Mouse (Mus musculus) myocyte (in vitro differentiated cells): ENCODE measurements around the gene Pigh. TPM values are rescaled to one million over a fixed set of nuclear protein-coding genes. Genes with fewer than 3 reads are reported as not detected.

Experiments used
- H3K27me3 ChIP-seq: one replicate; pipeline ENCODE4 v1.6.1; 2011; ENCODE audit not compliant: control insufficient read depth, insufficient read depth, insufficient read length
- H3K36me3 ChIP-seq: one replicate; pipeline ENCODE4 v1.6.1; 2011; ENCODE audit not compliant: control insufficient read depth, insufficient read depth
- H3K4me2 ChIP-seq: one replicate; pipeline ENCODE4 v1.6.1; 2011; ENCODE audit warnings: low read depth, control low read depth
- H3K4me3 ChIP-seq: one replicate; pipeline ENCODE4 v1.5.1; 2011; ENCODE audit warnings: mild to moderate bottlenecking, control low read depth, moderate library complexity
- H3K79me2 ChIP-seq: one replicate; pipeline ENCODE4 v1.6.1; 2011; ENCODE audit not compliant: control insufficient read depth, insufficient read depth
- H3ac ChIP-seq: one replicate; pipeline ENCODE4 v1.6.1; 2011; ENCODE audit not compliant: control insufficient read depth, insufficient read length
- CEBPB ChIP-seq: IDR thresholded peaks from 2 replicates; pipeline ENCODE4 v1.6.1; 2011; ENCODE audit warnings: mild to moderate bottlenecking, moderate library complexity; ENCODE audit not compliant: poor library complexity, insufficient read depth, severe bottlenecking
- E2F4 ChIP-seq: IDR thresholded peaks from one replicate; pipeline ENCODE4 v1.6.1; 2011; ENCODE audit warnings: mild to moderate bottlenecking, control low read depth, moderate library complexity; ENCODE audit not compliant: insufficient read depth
- MAX ChIP-seq: IDR thresholded peaks from one replicate; pipeline ENCODE4 v1.6.1; 2011; ENCODE audit warnings: low read depth, mild to moderate bottlenecking, control low read depth
- MYOD1 ChIP-seq, 3 experiments: IDR thresholded peaks; one replicate each; pipeline ENCODE4 v1.6.1; 2011; ENCODE audit warnings: control low read depth in 2 of 3, low read depth in 2 of 3, mild to moderate bottlenecking in 2 of 3, moderate library complexity in 1 of 3; ENCODE audit not compliant: insufficient read length in 2 of 3, control insufficient read depth in 1 of 3
- MYOG ChIP-seq, 3 experiments: IDR thresholded peaks; one replicate each; pipeline ENCODE4 v1.6.1; 2011; ENCODE audit warnings: control low read depth in 2 of 3, low read depth in 2 of 3, mild to moderate bottlenecking in 2 of 3; ENCODE audit not compliant: insufficient read length in 2 of 3, control insufficient read depth in 1 of 3, insufficient read depth in 1 of 3
- POLR2A ChIP-seq: IDR thresholded peaks from one replicate; pipeline ENCODE4 v1.6.1; 2011; ENCODE audit warnings: low read depth, mild to moderate bottlenecking, control low read depth, moderate library complexity; ENCODE audit not compliant: insufficient read length
- POLR2AphosphoS2 ChIP-seq: IDR thresholded peaks from one replicate; pipeline ENCODE4 v1.6.1; 2011; ENCODE audit warnings: low read depth, control low read depth; ENCODE audit not compliant: insufficient read length
- REST ChIP-seq: IDR thresholded peaks from one replicate; pipeline ENCODE4 v1.6.1; 2011; ENCODE audit warnings: mild to moderate bottlenecking, control low read depth, moderate library complexity; ENCODE audit not compliant: insufficient read depth, insufficient read length
- SRF ChIP-seq: IDR thresholded peaks from one replicate; pipeline ENCODE4 v1.6.1; 2011; ENCODE audit warnings: low read depth; ENCODE audit not compliant: control insufficient read depth, insufficient read length
- TCF12 ChIP-seq: IDR thresholded peaks from one replicate; pipeline ENCODE4 v1.6.1; 2011; ENCODE audit warnings: mild to moderate bottlenecking, control low read depth; ENCODE audit not compliant: poor library complexity, insufficient read depth, severe bottlenecking
- TCF3 ChIP-seq: IDR thresholded peaks from one replicate; pipeline ENCODE4 v1.6.1; 2011; ENCODE audit warnings: low read depth, control low read depth; ENCODE audit not compliant: insufficient read length
- USF1 ChIP-seq: IDR thresholded peaks from one replicate; pipeline ENCODE4 v1.6.1; 2011; ENCODE audit warnings: low read depth, mild to moderate bottlenecking, control low read depth, moderate library complexity
- polyA plus RNA-seq: library from polyadenylated mRNA; unstranded; fragments of >200 nt; fragmentation: generic; extraction: Trizol; gene quantifications from one replicate; pipeline ENCODE4 v1.2.1, GENCODE M21; 2012; ENCODE audit warnings: missing spikeins

Gene Pigh
- 3.3 TPM for polyA plus RNA-seq

- TF ChIP-seq POLR2AphosphoS2 (peak; percentile 47), MAX (no peak), USF1 (no peak), MYOG (IDR thresholded peaks at IDR 0.05; ENCODE audit: control insufficient read depth in 1 of 3, insufficient read depth in 1 of 3, insufficient read length in 2 of 3, low read depth in 2 of 3) (no peak), REST (no peak), CEBPB (no peak), MYOD1 (IDR thresholded peaks at IDR 0.05; ENCODE audit: control insufficient read depth in 1 of 3, insufficient read length in 2 of 3, low read depth in 2 of 3) (no peak), E2F4 (no peak), TCF12 (no peak), POLR2A (peak; percentile 63), SRF (no peak), TCF3 (no peak)
Observed at GRCm38 (mm10) chr12:79089182-79089812, at the start of gene Pigh. Pigh (minus strand) TSS chr12:79089651.

DNA sequence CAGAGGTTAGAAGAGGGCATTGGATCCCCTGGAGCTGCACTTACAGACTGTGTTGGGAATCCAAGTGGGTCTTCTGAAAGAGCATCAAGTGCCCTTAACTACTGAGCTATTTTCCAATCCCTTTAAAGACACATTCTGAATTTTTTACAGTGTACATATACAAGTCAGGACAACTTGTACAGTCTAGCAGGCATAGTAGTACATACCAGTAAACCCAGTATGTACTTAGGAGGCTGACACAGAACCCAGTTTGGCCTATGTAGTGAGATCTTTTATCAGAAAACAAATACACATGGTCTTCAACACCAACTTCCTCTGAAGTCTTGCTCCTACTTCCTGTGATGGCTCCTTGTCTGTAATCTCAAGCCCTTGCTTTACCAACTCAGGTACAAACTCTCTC is 49.5 kb upstream of the Pigh start:
- H3K36me3 ChIP-seq, result no peaks in the 10 kb centered on the region
- no peaks in the 10 kb centered on the region for H3K27me3 ChIP-seq
- H3K4me2 ChIP-seq, result no peak overlapping the region
- no peak overlapping the region for H3ac ChIP-seq
- H3K79me2 ChIP-seq, result no peaks in the 10 kb centered on the region
- no peak overlapping the region for H3K4me3 ChIP-seq
- no peak for TF ChIP-seq SRF
- TF ChIP-seq USF1, result no peak

More at GRCm38 (mm10) chr12:79089182-79089812, at the start of gene Pigh:
- Histone ChIP-seq H3ac (peak within 1 kb of the TSS; percentile 80), H3K36me3 (no peaks in the 10 kb centered on the region), H3K4me2 (peak within 1 kb of the TSS; percentile 83), H3K27me3 (no peaks in the 10 kb centered on the region), H3K4me3 (peak within 1 kb of the TSS; percentile 31), H3K79me2 (no peaks in the 10 kb centered on the region)

DNA sequence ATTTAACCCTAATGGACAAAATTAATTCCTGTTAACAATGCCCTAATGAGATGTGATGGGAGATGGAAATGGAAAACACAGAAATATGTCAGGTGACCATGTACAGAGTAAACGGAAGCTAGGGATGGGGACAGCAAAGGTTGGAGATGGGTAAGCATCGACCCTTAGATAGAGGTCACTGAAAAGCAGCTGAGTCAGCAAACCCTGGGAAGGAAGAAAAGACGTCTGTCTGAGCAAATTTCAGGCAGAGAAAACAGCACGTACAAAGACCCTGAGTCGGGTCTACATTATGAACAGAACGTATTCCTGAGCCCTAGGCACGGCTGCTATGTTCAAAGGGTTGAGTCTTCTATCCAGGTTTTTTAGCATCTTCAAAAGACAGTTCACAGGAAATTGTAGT is 47.5 kb upstream of the Pigh start:
- no peaks in the 10 kb centered on the region for H3K36me3 ChIP-seq
- H3K4me2 ChIP-seq, result no peak overlapping the region
- no peak overlapping the region for H3ac ChIP-seq
- H3K27me3 ChIP-seq, result peaks cover 9% of the 10 kb centered on the region
- H3K4me3 ChIP-seq, result no peak overlapping the region
- TF ChIP-seq MYOD1 (IDR thresholded peaks at IDR 0.05; ENCODE audit: control insufficient read depth in 1 of 3, insufficient read length in 2 of 3, low read depth in 2 of 3) (no peak), MAX (no peak), TCF12 (no peak), USF1 (no peak), SRF (no peak)
- no peaks in the 10 kb centered on the region for H3K79me2 ChIP-seq

DNA sequence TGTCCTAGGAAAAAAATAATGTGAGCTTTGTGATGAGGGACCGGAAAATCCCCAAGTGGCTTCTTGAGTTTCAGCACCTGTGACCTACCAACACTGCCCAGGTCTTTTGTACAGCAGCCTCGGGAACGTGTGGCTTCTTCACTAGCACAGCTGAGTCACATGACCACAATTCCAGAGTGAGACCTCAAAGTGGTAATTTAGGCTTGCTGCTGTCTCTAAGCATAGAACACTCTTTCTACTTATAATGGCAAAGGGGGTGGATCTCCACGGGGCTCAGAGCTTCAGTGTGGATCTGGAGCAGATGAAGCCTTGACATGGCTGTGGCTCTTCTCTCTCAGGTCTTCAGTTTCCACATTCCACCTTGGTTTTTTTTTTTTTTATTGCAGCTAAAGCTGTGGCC is 45.7 kb upstream of the Pigh start:
- TF ChIP-seq E2F4 (no peak), USF1 (peak; percentile 69)
- Histone ChIP-seq H3K4me3 (no peak overlapping the region), H3K4me2 (no peak overlapping the region), H3ac (no peak overlapping the region), H3K36me3 (no peaks in the 10 kb centered on the region), H3K27me3 (peaks cover 24% of the 10 kb centered on the region), H3K79me2 (no peaks in the 10 kb centered on the region)

- TF ChIP-seq MYOD1 (IDR thresholded peaks at IDR 0.05; ENCODE audit: control insufficient read depth in 1 of 3, insufficient read length in 2 of 3, low read depth in 2 of 3), result no peak
- no peak for TF ChIP-seq POLR2AphosphoS2
- Histone ChIP-seq H3K36me3 (no peaks in the 10 kb centered on the region), H3K79me2 (no peaks in the 10 kb centered on the region), H3ac (no peak overlapping the region), H3K4me3 (no peak overlapping the region), H3K27me3 (peaks cover 24% of the 10 kb centered on the region), H3K4me2 (no peak overlapping the region)
Observed at GRCm38 (mm10) chr12:79134676-79135075, 45.2 kb upstream of the Pigh start.
